ENCODE assay signal across 25 mouse cellular contexts in genomic region chr13:94094625-94095024, GRCm38 (mm10). TPM values are rescaled to one million over a fixed set of nuclear protein-coding genes. Genes with fewer than 3 reads are reported as not detected.
DNase-seq lines count a peak whose midpoint lies in the region; ATAC-seq lines count a peak whose summit lies in the region.
"Had no signal": no experiment of that assay in that cellular context is flagged by ENCODE, and none has a peak within 500 bp of the region (broad histone marks: within the 10 kb centered on the region; RNA-seq: fewer than 3 reads in every experiment).

No protein-coding gene starts in this region.

- H3K27me3 ChIP-seq in liver, embryonic 11.5 days (replicated peaks; ENCODE audit: control insufficient read depth, insufficient read depth, low read length): no peaks in the 10 kb centered on the region
- no peaks in the 10 kb centered on the region; the same call in 1 of the 2 replicates for H3K27me3 ChIP-seq in liver, embryonic 12.5 days (replicated peaks)
- H3K27me3 ChIP-seq: embryonic facial prominence, embryonic 15.5 days; limb, embryonic 12.5 days; liver, embryonic 13.5 days; midbrain, embryonic 15.5 days had no signal

- WGBS in liver, embryonic 11.5 days: 73% methylated on average over 3 of the region's 3 CpGs
- WGBS in liver, embryonic 12.5 days (ENCODE audit: insufficient replicate concordance): 62% methylated on average over 3 of the region's 3 CpGs
- WGBS in macrophage (ENCODE audit: missing documents): 88% methylated on average over 3 of the region's 3 CpGs

- H3K36me3 ChIP-seq in liver, embryonic 11.5 days (ENCODE audit: control insufficient read depth, insufficient read depth, low read length): no peaks in the 10 kb centered on the region
- no peaks in the 10 kb centered on the region for H3K36me3 ChIP-seq in liver, embryonic 12.5 days
- H3K36me3 ChIP-seq in macrophage (ENCODE audit: inconsistent target): no peaks in the 10 kb centered on the region
- H3K36me3 ChIP-seq: embryonic facial prominence, embryonic 15.5 days; heart, embryonic 10.5 days; hindbrain, embryonic 15.5 days; liver, embryonic 13.5 days; midbrain, embryonic 15.5 days; neural tube, embryonic 13.5 days had no signal

- 0 out of 2 replicates have a peak, but pooled peaks have one; percentile 29 for ATAC-seq in liver, embryonic 11.5 days (replicated peaks; ENCODE audit: low FRiP score)
- ATAC-seq in liver, embryonic 12.5 days: no peak
- ATAC-seq: forebrain, embryonic 14.5 days; midbrain, embryonic 15.5 days had no signal

- H3K4me1 ChIP-seq in liver, embryonic 11.5 days (replicated peaks; ENCODE audit: control insufficient read depth, insufficient read depth, low read length): peaks cover 4% of the 10 kb centered on the region
- peaks cover 25% of the 10 kb centered on the region for H3K4me1 ChIP-seq in liver, embryonic 12.5 days
- H3K4me1 ChIP-seq: midbrain, embryonic 15.5 days; neural tube, embryonic 13.5 days had no signal

- H3K79me2 ChIP-seq in macrophage (ENCODE audit: inconsistent target): no peaks in the 10 kb centered on the region

- no peaks in the 10 kb centered on the region for H3K9me3 ChIP-seq in liver, embryonic 11.5 days (ENCODE audit: control insufficient read depth, low read length)
- H3K9me3 ChIP-seq in liver, embryonic 12.5 days (replicated peaks): no peaks in the 10 kb centered on the region
- H3K9me3 ChIP-seq: embryonic facial prominence, embryonic 15.5 days; heart, embryonic 10.5 days; hindbrain, embryonic 15.5 days; limb, embryonic 12.5 days; liver, embryonic 13.5 days; midbrain, embryonic 15.5 days; neural tube, embryonic 13.5 days had no signal

- no peak overlapping the region for H3K4me2 ChIP-seq in liver, embryonic 11.5 days
- no peak overlapping the region for H3K4me2 ChIP-seq in liver, embryonic 12.5 days
- H3K4me2 ChIP-seq: embryonic facial prominence, embryonic 15.5 days; hindbrain, embryonic 15.5 days; limb, embryonic 12.5 days; liver, embryonic 13.5 days; lung, embryonic 14.5 days; midbrain, embryonic 15.5 days; neural tube, embryonic 13.5 days had no signal

- peak; percentile 44 for DNase-seq in kidney, adult 9 months
- DNase-seq in kidney, postnatal 4 days: no peak
- no peak for DNase-seq in liver, embryonic 11.5 days (ENCODE audit: low spot score)
- no peak for DNase-seq in urinary bladder, postnatal 36 days (ENCODE audit: low spot score in 2 of 2)
- no peak for DNase-seq in left cerebral cortex, adult 8-10 months (ENCODE audit: low spot score in 2 of 2)
- no peak for DNase-seq in embryo, embryonic 10 days (ENCODE audit: low spot score)
- DNase-seq: adrenal gland, postnatal 14 days; cerebellum, adult 8-10 months; gastrocnemius, postnatal 10 days; heart, postnatal 4 days; liver, embryonic 13.5 days; lung, embryonic 14.5 days; retina, postnatal 1 day; right cerebral cortex, postnatal 25 days; thymus, adult 18-20 months; thymus, postnatal 4 days had no signal

- no peak overlapping the region for H3K27ac ChIP-seq in liver, embryonic 11.5 days (ENCODE audit: low read depth, low read length)
- H3K27ac ChIP-seq in liver, embryonic 12.5 days: no peak overlapping the region
- H3K27ac ChIP-seq in macrophage: peak overlapping the region; percentile 34
- H3K27ac ChIP-seq: embryonic facial prominence, embryonic 15.5 days; heart, embryonic 10.5 days; hindbrain, embryonic 15.5 days; limb, embryonic 12.5 days; liver, embryonic 13.5 days; midbrain, embryonic 15.5 days; neural tube, embryonic 13.5 days had no signal

- no peak overlapping the region for H3K4me3 ChIP-seq in liver, embryonic 11.5 days (ENCODE audit: low read depth, low read length)
- no peak overlapping the region for H3K4me3 ChIP-seq in liver, embryonic 12.5 days
- no peak overlapping the region for H3K4me3 ChIP-seq in macrophage (ENCODE audit: inconsistent target)
- H3K4me3 ChIP-seq: embryonic facial prominence, embryonic 15.5 days; heart, embryonic 10.5 days; hindbrain, embryonic 15.5 days; limb, embryonic 12.5 days; liver, embryonic 13.5 days; midbrain, embryonic 15.5 days; neural tube, embryonic 13.5 days had no signal

- no peak overlapping the region for H3K9ac ChIP-seq in liver, embryonic 11.5 days (ENCODE audit: low read depth, low read length)
- H3K9ac ChIP-seq in liver, embryonic 12.5 days: no peak overlapping the region
- H3K9ac ChIP-seq: embryonic facial prominence, embryonic 15.5 days; hindbrain, embryonic 15.5 days; limb, embryonic 12.5 days; liver, embryonic 13.5 days; lung, embryonic 14.5 days; midbrain, embryonic 15.5 days; neural tube, embryonic 13.5 days had no signal

RNA-seq across cellular contexts. Expression of gene Lhfpl2, which starts 37.0 kb away (rescaled TPM):
- polyA plus RNA-seq in liver, embryonic 11.5 days (2014; fragmentation: Nextera tagmentation; extraction: Ambion mirVana): 18.0 and 20.7 TPM in 2 replicates
- 7.1 and 8.5 TPM in 2 replicates for polyA plus RNA-seq in liver, embryonic 12.5 days (2016; fragmentation: Nextera tagmentation; extraction: Ambion mirVana)
- total RNA-seq in macrophage (2018; cell fraction: chromatin; rRNA removed): 100 to 1,000 TPM in 5 of 26 experiments, 10 to 100 TPM in 19, 1 to 10 TPM in 2; 4.9 to 310 (median 44.4) TPM
- 100 to 1,000 TPM in 12 of 26 experiments, 10 to 100 TPM in 14; 36.5 to 198 (median 70.7) TPM for total RNA-seq in macrophage (2018; cell fraction: cytosol; rRNA removed)
- 100 to 1,000 TPM in 11 of 26 experiments, 10 to 100 TPM in 15; 16.9 to 315 (median 82.9) TPM for total RNA-seq in macrophage (2018; cell fraction: nucleus; rRNA removed)
- 110 to 144 TPM (median 137 TPM) in 3 replicates for polyA plus RNA-seq in macrophage (2018)
- total RNA-seq in left cerebral cortex, adult 8-10 months (2022): 10 to 100 TPM; 13.8 to 16.9 (median 14.8) TPM
